Mouse (Mus musculus) Muller cell, postnatal 12 days (primary cell): ENCODE data around the gene Cfap44.
"Not testable (repeated sequence)": the region's sequence is repeated elsewhere in the genome, so short reads cannot be mapped to it uniquely, and the experiment has no call there.

Experiments used
- DNase-seq: peaks from one replicate; pipeline ENCODE4 v3.0.0-alpha.2; 2015; ENCODE audit errors: inconsistent ontology term

The Cfap44 gene

DNA sequence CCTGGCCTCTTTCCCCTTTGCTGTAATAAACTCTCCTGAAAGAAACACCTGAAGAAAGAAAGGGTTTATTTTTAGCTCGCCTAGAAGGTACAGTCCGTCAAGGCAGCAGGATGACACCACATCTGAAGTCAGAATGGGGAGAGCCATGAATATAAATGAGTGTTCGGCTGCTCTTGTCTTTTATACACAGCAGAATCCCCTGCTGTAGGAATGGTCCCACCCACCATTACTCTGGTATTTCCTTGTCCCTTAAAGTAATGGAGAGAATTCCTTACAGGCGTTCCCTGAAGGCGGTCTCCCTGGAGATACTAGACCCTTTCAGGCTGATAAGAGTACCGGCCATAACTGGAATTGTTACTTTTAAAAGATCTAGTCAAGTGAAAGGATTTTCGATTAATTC is 35.4 kb downstream of the Cfap44 start:
- DNase-seq: no peak

- DNase-seq: no peak
These were observed 40.3 kb downstream of the Cfap44 start for GRCm38 (mm10) chr16:44434931-44435330.

DNA sequence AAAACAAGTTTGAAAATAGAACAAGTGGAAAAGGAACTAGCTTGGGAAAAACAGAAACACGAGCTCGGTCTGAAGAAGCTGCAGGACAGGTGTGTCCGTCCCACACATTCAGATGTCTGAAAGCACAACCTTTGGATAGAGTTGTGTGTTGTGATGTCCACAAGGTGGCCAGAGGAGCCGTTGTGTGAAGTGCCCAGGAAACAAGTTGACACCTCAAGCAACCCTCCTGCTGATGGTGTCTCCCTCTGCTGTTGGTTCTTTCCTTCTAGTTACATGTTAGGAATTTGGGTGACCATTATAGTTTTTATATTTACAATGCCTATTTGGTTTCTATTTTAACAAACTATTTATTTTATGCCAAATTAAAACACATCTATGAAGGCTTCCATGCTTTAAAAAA is 40.9 kb downstream of the Cfap44 start:
- no peak for DNase-seq

DNA sequence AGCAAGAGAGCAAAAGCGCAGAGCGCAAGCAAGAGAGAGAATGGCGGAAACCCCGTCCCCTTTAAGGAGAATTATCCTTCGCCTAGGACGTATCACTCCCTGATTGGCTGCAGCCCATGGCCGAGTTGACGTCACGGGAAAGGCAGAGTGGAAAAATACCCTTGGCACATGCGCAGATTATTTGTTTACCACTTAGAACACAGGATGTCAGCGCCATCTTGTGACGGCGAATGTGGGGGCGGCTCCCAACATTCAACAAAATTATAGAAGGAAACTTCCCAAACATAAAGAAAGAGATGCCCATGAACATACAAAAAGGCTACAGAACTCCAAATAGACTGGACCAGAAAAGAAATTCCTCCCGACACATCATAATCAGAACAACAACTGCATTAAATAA is 47.3 kb downstream of the Cfap44 start:
- not testable (repeated sequence) for DNase-seq

- no peak for DNase-seq
These were observed 63.3 kb downstream of the Cfap44 start for GRCm38 (mm10) chr16:44457858-44458257.

- no peak for DNase-seq
These were observed 64.2 kb downstream of the Cfap44 start for GRCm38 (mm10) chr16:44458826-44459225.

DNA sequence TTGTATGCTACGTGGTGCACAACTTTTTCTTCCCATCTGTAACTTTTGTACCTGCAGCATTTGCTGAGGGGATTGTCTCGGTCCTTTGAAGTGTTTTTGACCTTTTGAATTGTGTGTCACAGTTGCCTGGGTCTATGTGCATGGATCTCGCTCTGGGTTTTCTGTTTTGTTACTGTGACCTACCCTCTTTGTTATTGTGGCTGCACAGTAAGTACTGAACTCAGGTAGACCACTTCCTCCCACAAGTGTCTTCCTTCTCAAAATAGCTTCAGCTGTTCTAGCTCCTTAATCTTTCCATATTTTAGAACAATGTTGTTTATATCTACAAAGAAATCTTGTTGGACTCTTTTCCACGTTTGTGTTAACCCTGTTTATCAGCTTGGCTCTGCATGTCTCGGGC is 66.3 kb downstream of the Cfap44 start:
- DNase-seq: no peak

GRCm38 (mm10) chr16:44475281-44475680 is 80.7 kb downstream of the Cfap44 start:
- DNase-seq: no peak

DNA sequence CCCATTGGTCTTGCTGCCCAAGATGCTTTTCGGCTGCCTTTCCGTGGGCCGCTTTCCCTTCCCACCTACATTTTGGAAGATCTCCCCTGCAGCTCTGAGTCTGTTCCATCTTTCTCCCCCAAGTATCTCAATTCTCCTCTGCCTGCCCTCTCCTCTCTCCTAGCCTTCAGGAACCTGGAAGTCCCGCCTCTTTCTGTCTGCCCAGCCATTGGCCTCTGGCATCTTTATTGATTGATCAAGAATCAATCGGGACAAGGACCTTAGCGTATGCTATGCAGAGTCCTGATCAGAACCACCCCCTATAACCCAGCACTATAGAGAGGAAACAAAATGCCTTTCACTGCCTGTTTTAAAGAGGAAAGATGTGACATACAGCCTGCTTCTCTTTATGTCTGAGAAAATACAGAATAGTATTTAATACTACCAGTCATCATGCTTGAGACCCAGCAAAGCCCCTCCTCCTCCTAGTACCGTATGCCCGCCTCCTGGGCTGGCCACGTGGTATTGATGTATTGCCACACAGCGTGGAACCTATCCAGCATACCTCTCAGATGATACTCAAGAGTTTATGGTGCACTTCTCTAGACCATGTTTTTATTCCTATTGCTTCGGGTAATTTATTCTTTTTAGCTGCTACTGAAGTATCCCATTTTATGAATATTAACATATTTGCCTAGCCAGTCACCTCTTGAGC is 81.2 kb downstream of the Cfap44 start:
- DNase-seq: no peak

DNA sequence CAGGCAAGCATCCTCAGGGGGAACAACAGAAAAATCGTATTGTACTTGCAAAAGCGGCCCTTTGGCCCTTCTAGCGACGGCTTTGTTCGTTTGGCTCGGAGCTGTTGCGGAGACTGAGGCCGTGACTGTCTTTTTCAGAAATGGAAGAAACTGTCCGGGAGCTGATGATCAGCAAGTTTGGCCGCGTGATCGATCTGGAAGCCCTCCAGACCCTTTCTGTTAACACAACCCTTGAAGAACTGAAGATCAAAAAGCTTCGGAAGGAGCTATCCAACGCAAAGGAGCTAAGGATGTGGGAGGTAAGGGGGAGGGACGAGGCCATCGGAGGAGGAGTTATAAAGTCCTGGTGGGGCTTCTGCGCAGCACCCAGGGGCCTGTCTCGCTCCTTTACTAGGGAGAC is 84.2 kb downstream of the Cfap44 start:
- no peak for DNase-seq

DNA sequence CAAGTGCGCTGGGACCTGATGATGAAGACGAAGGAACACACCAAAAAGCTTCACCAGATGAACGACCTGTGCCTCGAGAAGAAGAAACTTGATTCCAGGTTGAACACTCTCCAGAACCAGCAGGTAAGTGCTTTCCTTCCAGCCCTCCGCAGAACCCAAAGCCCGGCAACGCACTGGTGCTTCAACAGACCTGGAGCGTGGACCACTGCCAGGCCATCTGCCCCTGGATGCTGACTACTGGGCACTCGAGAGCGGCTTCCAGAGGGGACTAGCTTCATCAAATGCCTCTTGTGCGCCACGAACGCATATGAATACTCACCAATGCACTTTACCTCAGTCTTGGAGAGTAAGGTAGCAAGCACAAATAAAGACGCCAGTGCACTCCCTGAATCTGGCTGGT is 85.3 kb downstream of the Cfap44 start:
- DNase-seq: no peak

DNA sequence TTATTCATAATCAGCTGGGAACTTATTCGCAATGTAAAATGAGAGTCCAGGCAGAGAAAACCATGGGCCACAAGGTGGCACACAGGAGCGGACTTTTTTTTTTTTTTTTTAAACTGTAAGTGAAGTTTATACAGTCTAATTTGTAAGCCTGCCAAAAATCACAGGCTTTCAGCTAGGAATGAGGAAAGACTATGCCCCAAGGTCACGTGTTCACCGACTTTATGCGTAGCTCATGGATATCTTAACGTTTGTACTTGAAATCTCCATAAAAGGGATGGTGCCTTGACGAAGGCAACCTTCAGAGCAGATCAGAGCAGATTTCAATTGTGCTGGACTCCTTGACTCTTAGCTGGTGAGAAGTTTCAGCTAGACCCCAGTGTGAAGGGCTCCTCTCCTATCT is 86.0 kb downstream of the Cfap44 start:
- DNase-seq: peak; percentile 11

DNA sequence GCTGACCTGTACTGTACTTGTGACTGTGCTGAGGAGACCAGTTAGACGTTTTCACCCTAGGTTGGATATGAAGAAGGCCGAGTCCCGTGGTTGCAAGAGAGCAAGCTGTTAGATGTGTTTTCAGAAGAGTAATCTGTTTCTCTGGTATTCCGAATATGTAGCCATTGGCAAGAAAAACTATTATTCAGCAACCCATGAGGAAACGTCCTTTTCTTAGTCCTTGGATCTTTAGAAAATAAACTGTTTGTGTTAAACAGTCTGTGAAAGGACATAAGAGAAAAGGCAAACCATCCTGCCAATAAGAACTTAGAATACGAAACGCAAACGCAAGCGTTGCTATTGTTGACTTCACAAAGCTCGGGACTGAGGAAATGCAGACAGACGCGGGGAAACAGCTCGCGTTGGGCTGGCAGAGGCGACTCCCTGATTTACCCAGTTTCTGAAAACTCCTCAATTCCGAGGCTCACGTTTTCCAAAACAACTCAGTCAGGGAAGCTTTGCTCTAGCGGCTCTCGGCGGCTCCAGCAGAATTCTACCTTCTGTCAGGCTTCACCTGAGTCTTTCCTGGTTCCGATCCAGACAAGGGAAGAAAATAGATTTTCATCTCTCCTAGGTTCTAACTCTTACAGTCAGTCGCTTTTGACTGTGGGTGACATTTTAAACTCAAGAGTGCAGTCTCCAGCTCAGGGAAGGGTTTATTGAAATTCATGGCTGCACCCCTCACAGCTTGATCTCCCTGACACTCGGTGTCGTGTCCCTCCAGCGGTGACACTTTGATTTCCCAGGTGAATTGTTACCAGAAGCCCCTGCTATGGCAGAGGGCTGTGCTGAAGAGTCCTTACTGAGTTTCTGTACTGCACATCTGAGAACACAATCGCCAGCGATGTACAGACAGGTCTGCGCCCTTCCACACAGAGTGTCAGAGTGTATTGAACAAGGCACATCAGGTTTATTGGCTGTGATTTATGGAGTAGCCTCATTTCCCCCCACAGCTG is 87.3 kb downstream of the Cfap44 start:
- DNase-seq: peak; percentile 31

DNA sequence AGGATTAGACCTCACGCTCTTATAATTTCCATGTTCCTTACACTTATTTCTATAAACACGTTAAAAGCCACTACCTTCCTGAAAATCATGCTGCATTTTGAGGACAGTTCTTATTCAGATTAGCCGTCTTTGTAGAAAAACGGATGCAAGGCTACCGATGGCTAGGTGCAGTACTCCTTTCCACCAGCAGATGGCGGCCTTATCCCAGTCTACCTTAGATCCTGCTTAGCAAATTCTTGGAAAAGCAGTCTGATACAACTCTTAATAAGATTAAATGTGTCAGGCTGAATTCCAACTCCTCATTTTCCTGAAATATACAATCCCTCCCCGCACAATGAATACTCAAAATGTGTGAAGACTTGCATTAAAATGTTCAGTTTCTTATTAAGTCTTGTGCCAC is 89.5 kb downstream of the Cfap44 start:
- DNase-seq: peak; percentile 67

GRCm38 (mm10) chr16:44484831-44485230 is 90.2 kb downstream of the Cfap44 start:
- no peak for DNase-seq

- DNase-seq: no peak
These were observed 91.1 kb downstream of the Cfap44 start for GRCm38 (mm10) chr16:44485691-44486090.

DNA sequence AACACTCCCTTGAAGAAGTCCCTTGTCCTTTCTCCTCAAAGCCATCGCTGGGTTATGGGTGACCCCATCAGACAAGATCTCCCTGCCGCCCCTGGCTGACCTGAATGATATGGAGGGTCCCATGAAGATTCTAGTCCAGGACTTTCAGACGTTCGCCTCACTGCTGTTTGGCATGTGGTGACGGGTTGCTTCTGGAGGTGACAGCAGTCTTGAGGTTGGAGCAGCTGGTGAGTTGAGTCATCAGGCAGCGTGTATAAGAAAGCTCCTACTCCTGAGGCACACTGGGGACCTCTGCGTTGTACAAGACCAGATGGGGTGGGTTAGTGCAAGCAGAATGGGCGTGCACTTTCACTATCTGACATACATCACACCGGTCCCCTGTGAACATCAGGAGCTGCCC is 92.0 kb downstream of the Cfap44 start:
- DNase-seq: no peak

GRCm38 (mm10) chr16:44487194-44487593 is 92.6 kb downstream of the Cfap44 start:
- DNase-seq: no peak

DNA sequence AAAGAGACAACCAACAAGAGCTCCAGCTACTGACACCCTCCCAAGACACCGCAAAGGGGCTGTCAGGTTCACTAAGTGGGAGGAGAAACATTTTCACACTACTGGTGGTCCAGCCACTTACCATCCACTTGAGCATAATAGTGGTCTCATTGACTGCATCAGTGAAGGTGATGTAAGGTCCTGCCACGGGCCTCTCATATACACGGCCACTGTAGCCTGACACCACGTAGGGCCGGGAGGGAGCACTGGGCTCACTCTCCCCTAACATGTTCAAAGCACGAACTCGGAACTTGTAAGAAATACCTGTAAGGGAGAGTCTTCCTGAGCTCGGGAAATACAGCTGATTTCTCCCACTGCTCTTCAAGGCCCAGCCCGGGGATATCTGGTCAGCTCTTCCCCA is 96.5 kb downstream of the Cfap44 start:
- DNase-seq: no peak

GRCm38 (mm10) chr16:44492151-44492550 is 97.6 kb downstream of the Cfap44 start:
- DNase-seq: no peak

- no peak for DNase-seq
These were observed 98.1 kb downstream of the Cfap44 start for GRCm38 (mm10) chr16:44492706-44493105.

GRCm38 (mm10) chr16:44493868-44494267 is 99.3 kb downstream of the Cfap44 start:
- peak; percentile 79 for DNase-seq
